Mouse (Mus musculus) heart, postnatal 0 days (tissue): ENCODE data around the gene Ecpas.

ENCODE experiments used
- CTCF ChIP-seq: IDR thresholded peaks from 2 replicates; pipeline ENCODE4 v1.5.1; 2016; ENCODE audit warnings: antibody characterized with exemption, control low read depth, low read depth
- EP300 ChIP-seq: IDR thresholded peaks from 2 replicates; pipeline ENCODE4 v1.6.1; 2016; ENCODE audit warnings: antibody characterized with exemption, low read depth

DNA sequence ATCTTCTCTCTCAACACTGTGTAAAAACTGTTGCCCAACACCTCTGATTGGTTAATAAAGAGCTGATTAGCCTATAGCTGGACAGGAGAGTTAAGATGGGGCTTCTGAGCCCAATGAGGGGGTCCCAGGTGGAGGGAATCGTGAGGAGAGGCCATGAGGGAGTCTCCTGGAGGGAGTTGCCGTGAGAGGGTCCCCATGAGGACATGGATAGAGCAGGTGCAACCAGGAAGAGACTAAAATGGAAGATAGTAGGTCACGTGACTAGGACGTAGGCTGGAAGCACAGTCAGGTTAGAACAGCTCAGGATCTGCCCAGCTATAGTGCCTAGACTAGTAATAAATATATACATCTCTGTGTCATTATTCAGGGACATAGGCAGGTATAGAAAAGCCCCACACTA lies 21.8 kb upstream of the Ecpas start:
- TF ChIP-seq EP300 (no peak), CTCF (no peak)
